ENCODE assay signal across 8 mouse cellular contexts in genomic region chr12:71831258-71832087, GRCm38 (mm10). TPM values are rescaled to one million over a fixed set of nuclear protein-coding genes. Genes with fewer than 3 reads are reported as not detected.
A peak's percentile ranks its signal among the peaks of the same experiment; 100 is the strongest.
DNase-seq lines count a peak whose midpoint lies in the region; ATAC-seq and TF ChIP-seq lines count a peak whose summit lies in the region.

No protein-coding gene starts in this region.

- H3K4me1 ChIP-seq in bone marrow, adult 2 months (ENCODE audit: control insufficient read depth, insufficient read depth, low read length), result no peaks in the 10 kb centered on the region
- peaks cover 50% of the 10 kb centered on the region for H3K4me1 ChIP-seq in forebrain, embryonic 15.5 days
- no peaks in the 10 kb centered on the region; the same call in 1 of the 2 replicates for H3K4me1 ChIP-seq in hindbrain, embryonic 11.5 days (replicated peaks; ENCODE audit: control insufficient read depth, insufficient read depth, low read length)
- H3K4me1 ChIP-seq in liver, adult 2 months (ENCODE audit: control insufficient read depth, insufficient read depth, low read length), result peaks cover 20% of the 10 kb centered on the region
- peaks cover 6% of the 10 kb centered on the region for H3K4me1 ChIP-seq in neural tube, embryonic 11.5 days (ENCODE audit: control insufficient read depth, insufficient read depth, low read length)

- no peaks in the 10 kb centered on the region for H3K9me3 ChIP-seq in forebrain, embryonic 15.5 days
- H3K9me3 ChIP-seq in hindbrain, embryonic 11.5 days (ENCODE audit: control insufficient read depth, low read length), result no peaks in the 10 kb centered on the region
- H3K9me3 ChIP-seq in neural tube, embryonic 11.5 days (ENCODE audit: control insufficient read depth, low read length), result no peaks in the 10 kb centered on the region

- peak in 1 of 2 experiments; percentile 42 for DNase-seq in layer of hippocampus, adult 2 months (ENCODE audit: low spot score in 2 of 2)
- no peak for DNase-seq in layer of hippocampus, adult 9-10 months (ENCODE audit: low spot score)
- DNase-seq in hindbrain, embryonic 11.5 days (ENCODE audit: low spot score), result peak; percentile 65
- no peak for DNase-seq in liver, adult 2 months (ENCODE audit: extremely low read depth, low read depth, low spot score)
- peak; percentile 62 for DNase-seq in neural tube, embryonic 11.5 days (ENCODE audit: low spot score)
- peak; percentile 19 for DNase-seq in testis, postnatal 14 days (ENCODE audit: low spot score)

- peak overlapping the region; percentile 98 for H3K9ac ChIP-seq in forebrain, embryonic 15.5 days (replicated peaks)
- peak overlapping the region; percentile 82 for H3K9ac ChIP-seq in hindbrain, embryonic 11.5 days (ENCODE audit: low read depth, low read length)
- H3K9ac ChIP-seq in liver, adult 2 months (ENCODE audit: low read depth, low read length), result peak overlapping the region; percentile 92
- H3K9ac ChIP-seq in neural tube, embryonic 11.5 days (ENCODE audit: low read length), result peak overlapping the region; percentile 64

- H3K36me3 ChIP-seq in forebrain, embryonic 15.5 days, result no peaks in the 10 kb centered on the region
- no peaks in the 10 kb centered on the region for H3K36me3 ChIP-seq in hindbrain, embryonic 11.5 days (ENCODE audit: control insufficient read depth, insufficient read depth, low read length)
- H3K36me3 ChIP-seq in liver, adult 2 months (ENCODE audit: control insufficient read depth, insufficient read depth, low read length), result no peaks in the 10 kb centered on the region
- no peaks in the 10 kb centered on the region for H3K36me3 ChIP-seq in neural tube, embryonic 11.5 days (ENCODE audit: control insufficient read depth, insufficient read depth, low read length)

- peak overlapping the region; percentile 100 for H3K4me3 ChIP-seq in layer of hippocampus, adult 2 months
- H3K4me3 ChIP-seq in bone marrow, adult 2 months (replicated peaks; ENCODE audit: control insufficient read depth, low read depth, low read length), result peak overlapping the region; percentile 95
- peak overlapping the region; percentile 97 for H3K4me3 ChIP-seq in forebrain, embryonic 15.5 days
- H3K4me3 ChIP-seq in hindbrain, embryonic 11.5 days (ENCODE audit: low read depth, low read length), result peak overlapping the region; percentile 90
- H3K4me3 ChIP-seq in liver, adult 2 months (ENCODE audit: insufficient read depth, low read depth, low read length), result peak overlapping the region; percentile 86
- peak overlapping the region; percentile 60 for H3K4me3 ChIP-seq in neural tube, embryonic 11.5 days (ENCODE audit: low read depth, low read length)

- peak overlapping the region; percentile 94 for H3K27ac ChIP-seq in layer of hippocampus, adult 2 months
- peak overlapping the region; percentile 79 for H3K27ac ChIP-seq in bone marrow, adult 2 months (ENCODE audit: control insufficient read depth, insufficient read depth, low read depth, low read length, poor library complexity)
- peak overlapping the region; percentile 99 for H3K27ac ChIP-seq in forebrain, embryonic 15.5 days (replicated peaks)
- peak overlapping the region; percentile 79 for H3K27ac ChIP-seq in hindbrain, embryonic 11.5 days (ENCODE audit: low read depth, low read length)
- H3K27ac ChIP-seq in liver, adult 2 months (replicated peaks; ENCODE audit: insufficient read depth, low read depth, low read length), result peak overlapping the region; percentile 77
- peak overlapping the region; percentile 60 for H3K27ac ChIP-seq in neural tube, embryonic 11.5 days (ENCODE audit: low read depth, low read length)

- WGBS in bone marrow, adult 2 months, result under 1% methylated on average over 59 of the region's 59 CpGs
- under 1% methylated on average over 58 of the region's 59 CpGs for WGBS in forebrain, embryonic 15.5 days
- under 1% methylated on average over 52 of the region's 59 CpGs for WGBS in hindbrain, embryonic 11.5 days
- WGBS in liver, adult 2 months, result under 1% methylated on average over 59 of the region's 59 CpGs
- under 1% methylated on average over 59 of the region's 59 CpGs for WGBS in neural tube, embryonic 11.5 days

- H3K27me3 ChIP-seq in forebrain, embryonic 15.5 days, result no peaks in the 10 kb centered on the region
- H3K27me3 ChIP-seq in hindbrain, embryonic 11.5 days (ENCODE audit: control insufficient read depth, insufficient read depth, low read length), result no peaks in the 10 kb centered on the region
- no peaks in the 10 kb centered on the region for H3K27me3 ChIP-seq in liver, adult 2 months (ENCODE audit: control insufficient read depth, insufficient read depth, low read length)
- no peaks in the 10 kb centered on the region for H3K27me3 ChIP-seq in neural tube, embryonic 11.5 days (ENCODE audit: control insufficient read depth, insufficient read depth, low read length)

- TF ChIP-seq POLR2A in bone marrow, adult 2 months (IDR thresholded peaks at IDR 0.05; ENCODE audit: borderline replicate concordance, control insufficient read depth, low read depth, low read length), result no peak
- no peak for TF ChIP-seq POLR2A in liver, adult 2 months (IDR thresholded peaks at IDR 0.05; ENCODE audit: extremely low read depth, insufficient read depth, low read length)

- peak; percentile 57 for ATAC-seq in forebrain, embryonic 15.5 days (replicated peaks)
- peak; percentile 55 for ATAC-seq in hindbrain, embryonic 11.5 days (ENCODE audit: low FRiP score)
- ATAC-seq in neural tube, embryonic 11.5 days (ENCODE audit: insufficient read depth, low FRiP score, low TSS enrichment), result peak; percentile 42

- H3K79me2 ChIP-seq in liver, adult 2 months (ENCODE audit: control insufficient read depth, insufficient read depth, low read length), result peaks cover 14% of the 10 kb centered on the region; the same call in 1 of the 2 replicates

- peak overlapping the region; percentile 88 for H3K4me2 ChIP-seq in forebrain, embryonic 15.5 days (replicated peaks)
- peak overlapping the region; percentile 92 for H3K4me2 ChIP-seq in hindbrain, embryonic 11.5 days (replicated peaks; ENCODE audit: low read depth, low read length)
- peak overlapping the region; percentile 93 for H3K4me2 ChIP-seq in neural tube, embryonic 11.5 days (ENCODE audit: low read depth)

- no peak; the same call in 1 of the 2 replicates for TF ChIP-seq CTCF in layer of hippocampus, adult 2 months (conservative IDR thresholded peaks at IDR 0.05)
- no peak for TF ChIP-seq CTCF in bone marrow, adult 2 months (IDR thresholded peaks at IDR 0.05; ENCODE audit: control insufficient read depth, insufficient read depth, low read length)
- no peak for TF ChIP-seq CTCF in liver, adult 2 months (IDR thresholded peaks at IDR 0.05; ENCODE audit: low read depth, low read length)

RNA-seq across cellular contexts. Expression of gene Daam1, which starts 0.6 kb away (rescaled TPM):
- 10 to 100 TPM; 64.9 to 69.3 TPM for total RNA-seq in layer of hippocampus, adult 2 months (2021)
- polyA plus RNA-seq in bone marrow, adult 2 months (2011; ENCODE audit: insufficient read depth, insufficient read length, low replicate concordance, missing spikeins), result 23.0 and 36.2 TPM in 2 replicates
- polyA plus RNA-seq in forebrain, embryonic 15.5 days (2015; fragmentation: Nextera tagmentation; extraction: Ambion mirVana), result 23.7 and 25.6 TPM in 2 replicates
- polyA plus RNA-seq in hindbrain, embryonic 11.5 days (2014; fragmentation: Nextera tagmentation; extraction: Ambion mirVana), result 24.3 and 30.9 TPM in 2 replicates
- total RNA-seq in liver, adult 2 months (2014; rRNA removed), result 32.3 and 33.4 TPM in 2 replicates
- 5.5 and 7.7 TPM in 2 replicates for polyA plus RNA-seq in liver, adult 2 months (2012; rRNA removed)
- polyA plus RNA-seq in neural tube, embryonic 11.5 days (2014; fragmentation: Nextera tagmentation; extraction: Ambion mirVana), result 18.5 and 20.9 TPM in 2 replicates

Comparison
In these comparisons a context has a peak if more than half of its experiments do, and no peak if none do; other contexts are left out.
1. DNase-seq: peak in hindbrain, embryonic 11.5 days (single experiment), neural tube, embryonic 11.5 days (single experiment) and testis, postnatal 14 days (single experiment); none in layer of hippocampus, adult 9-10 months (single experiment) and liver, adult 2 months (single experiment).
2. Peak in every context shown above with its lines, with median percentiles within 50 percentile points of each other: H3K27ac ChIP-seq, H3K4me3 ChIP-seq, ATAC-seq, H3K4me2 ChIP-seq and H3K9ac ChIP-seq.